Mouse (Mus musculus) forebrain, embryonic 14.5 days (tissue): ENCODE measurements around the gene Eva1b. TPM values are rescaled to one million over a fixed set of nuclear protein-coding genes. Genes with fewer than 3 reads are reported as not detected.
"Not testable (repeated sequence)": the region's sequence is repeated elsewhere in the genome, so short reads cannot be mapped to it uniquely, and the experiment has no call there.

Experiments used
- ATAC-seq: fragments of 200-750 bp; cut with Nextera tagmentation; 2 replicates; pipeline ENCODE4 v1.8.0; 2017; ENCODE audit warnings: mild to moderate bottlenecking, moderate library complexity
- DNase-seq: peaks from one replicate; pipeline ENCODE4 v3.0.0-alpha.2; 2015; ENCODE audit warnings: low spot score
- H3K27ac ChIP-seq: fragments of 300-500 bp; sonication (generic); 2 replicates; pipeline ENCODE4 v1.5.1; 2014; ENCODE audit warnings: low read depth, mild to moderate bottlenecking, control low read depth, low read length, moderate library complexity
- H3K27me3 ChIP-seq: fragments of 300-500 bp; sonication (generic); replicated peaks from 2 replicates; pipeline ENCODE4 v1.6.1; 2014; ENCODE audit warnings: low read length, control low read depth, mixed read lengths; ENCODE audit not compliant: control insufficient read depth, insufficient read depth
- H3K36me3 ChIP-seq: fragments of 300-500 bp; sonication (generic); 2 replicates; pipeline ENCODE4 v1.6.1; 2014; ENCODE audit warnings: low read length, control low read depth; ENCODE audit not compliant: control insufficient read depth, insufficient read depth
- H3K4me1 ChIP-seq: fragments of 300-500 bp; sonication (generic); 2 replicates; pipeline ENCODE4 v1.6.1; 2014; ENCODE audit warnings: antibody characterized with exemption, low read length, control low read depth; ENCODE audit not compliant: control insufficient read depth, insufficient read depth
- H3K4me2 ChIP-seq: fragments of 300-500 bp; sonication (generic); 2 replicates; pipeline ENCODE4 v1.6.1; 2014; ENCODE audit warnings: mild to moderate bottlenecking, control low read depth, low read length
- H3K4me3 ChIP-seq: fragments of 300-500 bp; sonication (generic); 2 replicates; pipeline ENCODE4 v1.5.1; 2014; ENCODE audit warnings: low read depth, low read length, control low read depth
- H3K9ac ChIP-seq: fragments of 300-500 bp; sonication (generic); 2 replicates; pipeline ENCODE4 v1.6.1; 2014; ENCODE audit warnings: mild to moderate bottlenecking, low read length, control low read depth, moderate library complexity
- H3K9me3 ChIP-seq: fragments of 300-500 bp; sonication (generic); replicated peaks from 2 replicates; pipeline ENCODE4 v1.6.1; 2016; ENCODE audit warnings: low read length, control low read depth, mixed read lengths; ENCODE audit not compliant: control insufficient read depth
- whole genome bisulfite sequencing: fragments of 180-500 bp; shearing (Covaris S2); extraction: QIAGEN DNeasy Blood & Tissue Kit; methylation state at CpG from one replicate; pipeline ENCODE4 v1.1.7; 2014; 5-methylcytosine and 5-hydroxymethylcytosine counted together
- polyA plus RNA-seq: library from polyadenylated mRNA; unstranded; fragments of >200 nt; fragmentation: Nextera tagmentation; extraction: Ambion mirVana; gene quantifications from 2 replicates; pipeline ENCODE4 v1.2.1, GENCODE M21; 2014

Eva1b gene
- polyA plus RNA-seq, 1 experiment from 2014 or later: 13.4 TPM

DNA sequence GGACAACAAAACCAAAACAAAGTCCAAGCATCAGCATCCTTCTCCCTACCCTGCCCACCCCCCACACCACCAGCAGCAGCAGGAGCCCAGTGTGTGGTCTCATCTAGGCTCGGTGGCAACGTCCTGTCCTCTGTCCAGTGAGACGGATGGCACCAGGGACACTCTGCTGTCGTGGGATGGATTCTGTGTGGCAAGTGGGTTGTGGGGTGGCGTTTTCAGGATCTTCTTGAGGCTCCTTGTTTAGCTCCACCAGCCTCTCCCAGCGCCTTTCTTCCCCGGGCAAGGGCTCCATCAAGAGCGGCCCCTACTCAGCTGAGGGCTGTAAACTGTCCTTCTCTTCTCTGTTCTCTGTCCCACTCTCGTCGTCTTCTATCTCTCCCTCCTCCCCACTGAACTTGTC, 17.5 kb downstream of the Eva1b start:
- not testable (repeated sequence) for H3K27ac ChIP-seq, H3K9me3 ChIP-seq, ATAC-seq, H3K4me3 ChIP-seq, DNase-seq, H3K9ac ChIP-seq, H3K4me1 ChIP-seq, H3K27me3 ChIP-seq, H3K4me2 ChIP-seq
- 67% methylated on average over 8 of the region's 10 CpGs for WGBS
- H3K36me3 ChIP-seq: peaks cover 45% of the 10 kb centered on the region

DNA sequence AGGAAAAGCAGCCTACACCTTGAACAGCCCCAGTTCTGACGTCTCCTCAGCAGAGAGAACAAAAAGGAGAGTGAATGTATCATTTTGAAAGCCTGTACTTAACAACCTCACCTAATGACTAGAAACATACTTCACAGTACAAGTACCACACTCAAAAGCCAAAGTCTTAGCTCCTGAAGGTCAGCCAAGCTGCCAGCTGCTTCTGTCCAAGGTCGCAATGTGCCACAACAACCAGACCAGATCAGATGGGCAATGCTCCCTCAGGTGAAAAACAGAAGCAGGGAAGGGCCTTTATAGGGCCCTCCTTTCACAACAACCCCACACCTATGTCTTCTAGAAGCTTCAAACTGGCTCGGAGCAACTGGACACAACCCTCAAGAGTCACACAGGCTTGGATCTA, 18.5 kb downstream of the Eva1b start:
- 71% methylated on average over 3 of the region's 3 CpGs for WGBS
- H3K4me3 ChIP-seq: no peak overlapping the region
- H3K4me1 ChIP-seq: peaks cover 6% of the 10 kb centered on the region
- ATAC-seq: no peak
- DNase-seq: no peak
- H3K9me3 ChIP-seq: no peaks in the 10 kb centered on the region
- no peak overlapping the region for H3K9ac ChIP-seq
- H3K27ac ChIP-seq: no peak overlapping the region
- H3K4me2 ChIP-seq: no peak overlapping the region
- no peaks in the 10 kb centered on the region for H3K27me3 ChIP-seq
- H3K36me3 ChIP-seq: peaks cover 54% of the 10 kb centered on the region

DNA sequence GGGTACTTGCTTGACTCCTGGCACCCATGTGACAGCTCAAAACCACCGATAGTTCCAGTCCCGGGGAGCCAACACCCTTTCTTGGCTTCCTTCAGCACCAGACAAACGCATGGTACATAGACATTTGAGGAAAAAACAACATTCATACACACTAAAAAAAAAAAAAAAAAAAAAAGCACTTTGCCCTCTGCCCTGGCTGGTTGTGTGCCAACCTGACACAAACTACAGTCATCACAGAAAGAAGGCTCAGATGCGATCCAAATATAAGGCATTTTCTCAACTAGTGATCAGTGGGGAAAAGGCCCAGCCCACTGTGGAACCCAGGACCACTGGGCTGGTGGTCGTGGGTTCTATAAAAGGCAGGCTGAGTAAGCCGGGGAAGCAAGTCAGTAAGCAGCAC, 21.3 kb downstream of the Eva1b start:
- no peaks in the 10 kb centered on the region for H3K9me3 ChIP-seq
- H3K36me3 ChIP-seq: peaks cover 80% of the 10 kb centered on the region
- no peak overlapping the region for H3K4me3 ChIP-seq
- 94% methylated on average over 6 of the region's 6 CpGs for WGBS
- H3K27ac ChIP-seq: no peak overlapping the region
- no peak overlapping the region for H3K9ac ChIP-seq
- DNase-seq: no peak
- no peak overlapping the region for H3K4me2 ChIP-seq
- no peak for ATAC-seq
- H3K4me1 ChIP-seq: no peaks in the 10 kb centered on the region
- H3K27me3 ChIP-seq: no peaks in the 10 kb centered on the region

DNA sequence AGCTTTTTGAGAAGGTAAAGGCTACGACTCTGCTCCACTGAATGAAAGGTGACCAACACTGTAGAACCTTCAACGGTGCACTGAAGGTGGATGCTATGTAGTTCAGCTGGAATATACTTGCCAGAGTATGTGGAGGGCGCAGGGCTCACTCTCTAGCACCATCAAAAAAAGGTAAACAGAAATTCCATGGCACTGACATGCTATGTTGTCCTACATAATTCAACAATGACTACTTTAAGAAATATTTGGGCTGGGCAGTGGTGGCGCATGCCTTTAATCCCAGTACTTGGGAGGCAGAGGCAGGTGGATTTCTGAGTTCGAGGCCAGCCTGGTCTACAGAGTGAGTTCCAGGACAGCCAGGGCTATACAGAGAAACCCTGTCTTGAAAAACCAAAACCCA, 23.2 kb downstream of the Eva1b start:
- H3K36me3 ChIP-seq: peaks cover 94% of the 10 kb centered on the region
- WGBS: 98% methylated on average over 5 of the region's 5 CpGs

DNA sequence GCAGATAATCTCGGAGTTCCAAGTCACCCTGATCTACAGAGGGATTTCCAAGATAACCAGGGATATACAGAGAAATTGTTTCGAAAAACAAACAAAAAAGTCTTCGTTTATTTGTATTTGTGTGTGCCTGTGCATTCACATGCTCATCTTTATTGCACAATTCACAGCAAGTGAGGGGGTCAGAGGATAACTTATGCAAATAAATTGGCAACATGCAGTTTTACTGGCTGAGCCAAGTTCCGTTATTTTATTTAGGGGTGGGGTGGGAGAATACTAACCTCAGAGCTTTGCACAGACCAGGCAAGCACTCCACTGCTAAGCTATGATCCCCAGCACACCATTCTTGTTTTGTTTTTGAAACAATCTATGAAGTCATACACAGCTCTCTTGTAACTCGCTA, 26.3 kb downstream of the Eva1b start:
- Histone ChIP-seq H3K4me1 (no peaks in the 10 kb centered on the region), H3K9me3 (no peaks in the 10 kb centered on the region), H3K27ac (no peak overlapping the region), H3K4me3 (no peak overlapping the region), H3K36me3 (peaks cover 92% of the 10 kb centered on the region), H3K9ac (no peak overlapping the region), H3K4me2 (no peak overlapping the region), H3K27me3 (no peaks in the 10 kb centered on the region)
- ATAC-seq (no peak), DNase-seq (no peak)
- 91% methylated on average over 5 of the region's 5 CpGs for WGBS

More for the DNA sequence above, 23.2 kb downstream of the Eva1b start:
- not testable (repeated sequence) for H3K4me1 ChIP-seq, H3K4me3 ChIP-seq, H3K27me3 ChIP-seq, H3K4me2 ChIP-seq, H3K9ac ChIP-seq, DNase-seq, H3K9me3 ChIP-seq, ATAC-seq, H3K27ac ChIP-seq

DNA sequence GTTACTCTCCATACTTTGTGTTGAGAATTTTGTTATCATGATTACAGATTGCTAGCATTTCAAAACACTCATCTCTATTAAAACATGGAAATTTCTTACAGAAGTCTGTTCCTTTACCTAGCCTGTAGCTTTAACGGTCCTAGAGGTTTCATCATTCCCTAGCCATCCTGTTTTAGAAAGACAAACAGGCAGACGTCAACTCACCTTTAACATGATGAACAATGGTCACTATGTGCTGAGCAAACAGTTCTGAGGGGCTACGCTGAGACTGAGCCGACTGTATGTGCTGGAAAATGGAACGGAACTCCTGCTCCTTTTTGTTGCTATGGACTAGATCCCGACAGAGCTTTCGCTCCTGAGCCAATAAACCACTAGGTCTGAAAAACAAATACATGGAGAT, 28.4 kb downstream of the Eva1b start:
- not testable (repeated sequence) for H3K27ac ChIP-seq, DNase-seq, H3K4me3 ChIP-seq, H3K27me3 ChIP-seq, H3K4me2 ChIP-seq, ATAC-seq, H3K4me1 ChIP-seq, H3K9me3 ChIP-seq, H3K9ac ChIP-seq
- H3K36me3 ChIP-seq: peaks cover 92% of the 10 kb centered on the region
- WGBS: 95% methylated on average over 7 of the region's 7 CpGs

DNA sequence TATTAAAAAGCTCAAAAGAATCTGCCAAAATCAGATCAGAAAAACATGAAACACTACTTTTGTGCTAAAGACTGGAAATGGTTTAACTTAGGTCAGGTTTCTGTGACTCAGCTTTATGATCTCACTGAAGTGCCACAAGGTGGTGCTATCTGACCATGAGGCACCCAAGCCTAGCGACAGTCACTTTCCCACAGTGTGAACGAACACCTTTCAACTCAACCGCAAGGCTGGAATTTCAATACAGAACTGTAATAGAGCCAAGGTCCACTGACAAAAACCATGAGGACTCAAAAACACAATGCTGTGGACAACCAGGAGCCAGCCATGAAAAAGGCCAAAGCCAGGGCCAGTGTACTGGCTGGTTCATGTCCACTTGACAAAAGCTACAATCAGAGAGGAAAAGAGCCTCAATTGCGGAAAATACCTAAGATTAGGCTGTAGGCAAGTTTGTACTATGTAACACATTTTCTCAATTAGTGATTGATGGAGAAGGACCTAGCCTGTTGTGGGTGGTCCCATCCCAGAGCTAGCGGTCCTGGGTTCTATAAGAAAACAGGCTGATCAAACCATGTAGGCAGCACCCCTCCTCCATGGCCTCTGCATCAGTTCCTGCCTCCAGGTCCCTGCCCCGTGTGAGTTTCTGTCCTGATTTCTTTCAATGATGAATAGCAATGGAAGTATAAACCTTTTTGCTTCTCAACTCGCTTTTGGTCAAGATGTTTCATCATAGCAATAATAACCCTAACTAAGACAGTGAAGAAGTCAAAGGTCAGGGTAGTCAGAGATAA, 33.8 kb downstream of the Eva1b start:
- WGBS: 62% methylated on average over 7 of the region's 7 CpGs

DNA sequence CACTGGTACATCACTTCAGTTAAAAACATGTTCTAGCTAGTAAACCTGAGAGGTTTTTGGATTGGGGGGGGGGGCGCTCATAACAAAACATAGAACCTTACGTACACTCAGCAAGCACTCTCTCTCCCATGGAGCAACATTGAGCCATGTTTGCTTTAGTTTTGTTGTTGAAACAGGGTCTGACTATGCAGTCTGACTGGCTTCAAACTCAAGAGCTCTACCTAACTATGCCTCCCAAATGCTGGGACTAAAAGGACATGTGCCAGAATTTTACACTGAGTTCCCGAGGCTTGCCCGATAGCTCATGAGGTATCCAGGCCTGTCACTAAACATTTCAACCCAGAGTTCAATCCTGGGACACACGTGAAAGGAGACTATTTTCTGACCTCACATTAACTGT, 35.5 kb downstream of the Eva1b start:
- Histone ChIP-seq H3K36me3 (peaks cover 54% of the 10 kb centered on the region), H3K27ac (no peak overlapping the region), H3K9me3 (no peaks in the 10 kb centered on the region), H3K4me1 (no peaks in the 10 kb centered on the region), H3K27me3 (no peaks in the 10 kb centered on the region), H3K4me3 (no peak overlapping the region), H3K4me2 (no peak overlapping the region), H3K9ac (no peak overlapping the region)
- DNase-seq: no peak
- WGBS: 91% methylated on average over 5 of the region's 5 CpGs
- ATAC-seq: no peak

More for the DNA sequence above, 33.8 kb downstream of the Eva1b start:
- H3K27ac ChIP-seq: no peak overlapping the region
- no peak overlapping the region for H3K4me3 ChIP-seq
- no peak overlapping the region for H3K9ac ChIP-seq
- no peak overlapping the region for H3K4me2 ChIP-seq
- ATAC-seq: no peak
- peak; percentile 74 for DNase-seq
- peaks cover 67% of the 10 kb centered on the region for H3K36me3 ChIP-seq
- H3K27me3 ChIP-seq: no peaks in the 10 kb centered on the region
- H3K4me1 ChIP-seq: no peaks in the 10 kb centered on the region
- no peaks in the 10 kb centered on the region for H3K9me3 ChIP-seq

DNA sequence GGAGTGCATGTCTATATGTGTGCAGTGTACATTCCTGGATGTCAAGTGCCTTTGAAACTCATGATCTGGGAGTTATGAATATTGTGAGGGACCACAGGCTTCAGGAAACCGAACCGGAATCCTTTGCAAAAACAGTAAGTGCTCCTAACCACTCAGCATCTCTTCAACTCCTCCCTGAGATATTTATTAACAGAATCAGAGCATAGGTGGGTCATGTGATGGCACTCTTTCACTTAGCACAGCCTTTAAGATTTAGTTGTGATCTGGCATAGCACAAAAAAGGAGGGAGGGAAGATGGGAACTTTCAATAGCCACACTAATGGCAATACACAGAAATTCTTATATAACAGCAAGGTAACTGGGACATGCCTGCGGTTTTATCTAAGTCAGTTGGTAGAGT, 39.6 kb downstream of the Eva1b start:
- no peak overlapping the region for H3K4me3 ChIP-seq
- peaks cover 34% of the 10 kb centered on the region for H3K36me3 ChIP-seq
- no peak overlapping the region for H3K4me2 ChIP-seq
- no peaks in the 10 kb centered on the region for H3K4me1 ChIP-seq
- H3K9me3 ChIP-seq: no peaks in the 10 kb centered on the region
- no peak for ATAC-seq
- no peaks in the 10 kb centered on the region for H3K27me3 ChIP-seq
- H3K9ac ChIP-seq: no peak overlapping the region
- H3K27ac ChIP-seq: no peak overlapping the region
- 96% methylated on average over 3 of the region's 3 CpGs for WGBS
- no peak for DNase-seq
